Mouse (Mus musculus) lung, adult 2 months (tissue): ENCODE measurements around the gene Olfr730.

Experiments
- CTCF ChIP-seq: fragments of 200-500 bp; IDR thresholded peaks from 2 replicates; pipeline ENCODE4 v1.5.1; 2011; ENCODE audit warnings: mild to moderate bottlenecking, low read length, control low read depth; ENCODE audit not compliant: insufficient read depth
- POLR2A ChIP-seq: fragments of 200-500 bp; IDR thresholded peaks from 2 replicates; pipeline ENCODE4 v1.6.1; 2011; ENCODE audit warnings: low read depth, mild to moderate bottlenecking, control low read depth, low read length, borderline replicate concordance; ENCODE audit errors: extremely low read depth

DNA sequence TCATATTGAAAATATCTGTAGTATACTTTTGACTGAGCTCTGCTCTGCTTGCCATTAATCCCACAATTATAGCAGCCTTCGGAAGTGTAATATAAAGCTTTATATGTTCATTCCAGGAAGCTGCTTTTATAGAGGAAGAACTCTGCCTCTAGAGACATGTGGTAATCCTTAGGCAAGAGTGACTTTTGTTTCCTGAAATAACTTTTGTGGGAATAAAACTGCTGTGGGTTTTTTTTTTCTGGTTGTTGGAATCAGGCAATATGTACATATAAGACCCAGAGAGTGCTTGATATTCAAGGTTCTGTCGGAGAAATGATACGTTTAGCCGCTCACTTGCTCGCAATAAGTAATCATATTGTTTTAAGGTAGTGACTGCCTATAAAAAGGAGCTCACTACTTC, 45.4 kb downstream of the Olfr730 start, which contains the start of gene Olfr728:
- TF ChIP-seq POLR2A: no peak
- TF ChIP-seq CTCF: no peak
